10 mouse cellular contexts compared by ENCODE assay signal in the genomic region with DNA sequence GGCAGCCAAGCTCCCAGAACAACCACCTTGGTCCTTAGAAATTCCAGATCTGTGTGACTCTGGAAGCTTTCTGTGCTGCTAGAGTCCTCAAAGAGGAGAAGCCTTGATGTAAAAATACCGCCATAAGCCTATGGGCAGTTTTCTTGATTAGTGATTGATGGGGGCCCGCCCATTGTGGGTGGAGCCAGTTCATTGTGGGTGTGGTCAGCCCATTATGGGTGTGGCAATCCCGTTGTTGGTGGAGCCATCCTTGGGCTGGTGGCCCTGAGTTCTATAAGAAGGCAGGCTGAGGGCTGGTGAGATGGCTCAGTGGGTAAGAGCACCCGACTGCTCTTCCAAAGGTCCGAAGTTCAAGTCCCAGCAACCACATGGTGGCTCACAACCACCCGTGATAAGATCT.
"Had no signal": no experiment of that assay in that cellular context is flagged by ENCODE, and none has a peak within 500 bp of the region (broad histone marks: within the 10 kb centered on the region; RNA-seq: fewer than 3 reads in every experiment).

No protein-coding gene starts in this region.

- DNase-seq: kidney, adult 8-10 months; kidney, postnatal 10 days; kidney, postnatal 36 days; left cerebral cortex, postnatal 4 days; liver, postnatal 0 days; lung, embryonic 14.5 days; lung, postnatal 36 days; midbrain, embryonic 14.5 days; spleen, adult 18-20 months; thymus, postnatal 36 days had no signal
